In the genomic region with DNA sequence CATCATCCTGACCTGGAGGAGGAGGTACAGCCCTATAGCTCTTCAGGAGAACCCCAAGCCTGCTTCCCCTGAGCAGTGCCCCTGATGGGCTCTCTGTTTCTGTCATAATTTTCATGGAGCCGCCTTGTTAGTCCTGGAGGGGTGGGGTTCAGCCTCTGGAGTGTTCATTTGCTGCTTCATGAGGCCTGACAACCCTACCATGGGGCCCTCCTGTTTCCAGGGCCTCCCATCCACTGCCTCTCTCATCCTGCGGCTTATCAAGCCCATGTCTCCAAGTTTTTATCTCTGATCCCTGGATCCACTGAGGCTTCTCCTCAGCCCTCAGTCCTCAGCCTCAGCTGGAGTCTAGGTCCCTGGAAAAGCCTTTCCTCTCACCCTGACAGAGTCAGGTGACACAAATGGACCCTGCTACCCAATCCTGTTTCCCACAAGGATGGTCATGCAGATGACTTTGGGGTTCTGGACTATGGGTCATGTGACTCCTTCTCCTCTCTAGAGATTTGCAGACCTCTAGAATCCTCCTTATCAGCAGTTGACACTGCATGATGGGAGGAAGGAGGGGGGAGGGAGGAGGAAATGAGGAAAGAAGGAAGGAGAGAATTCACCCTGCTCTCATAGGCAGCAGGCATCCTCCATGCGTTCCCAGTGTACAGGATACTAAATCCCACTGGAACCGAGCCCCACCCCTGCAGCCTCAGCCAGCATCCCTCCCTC, we compare ENCODE assay signal across 21 mouse cellular contexts. TPM values are rescaled to one million over a fixed set of nuclear protein-coding genes. Genes with fewer than 3 reads are reported as not detected.
DNase-seq lines count a peak whose midpoint lies in the region; ATAC-seq and TF ChIP-seq lines count a peak whose summit lies in the region.
"Had no signal": no experiment of that assay in that cellular context is flagged by ENCODE, and none has a peak within 500 bp of the region (broad histone marks: within the 10 kb centered on the region; RNA-seq: fewer than 3 reads in every experiment).

No protein-coding gene starts in this region.

- DNase-seq in G1E (ENCODE audit: low spot score), result no peak
- DNase-seq in liver, result peak; percentile 59
- no peak for DNase-seq in liver, postnatal 0 days
- DNase-seq in layer of hippocampus, adult 8-10 months (ENCODE audit: low spot score in 2 of 2), result no peak
- no peak for DNase-seq in gastrocnemius, adult 2 months
- DNase-seq: cerebellum, adult 9-10 months; forebrain, postnatal 0 days; kidney, postnatal 4 days; layer of hippocampus, postnatal 36 days; right cerebral cortex, postnatal 25 days had no signal

- no peak overlapping the region for H3K4me2 ChIP-seq in liver, postnatal 0 days (ENCODE audit: low read depth, low read length)
- H3K4me2 ChIP-seq in forebrain, embryonic 12.5 days, result no peak overlapping the region
- H3K4me2 ChIP-seq: embryonic facial prominence, embryonic 13.5 days; kidney, embryonic 15.5 days; midbrain, embryonic 13.5 days; neural tube, embryonic 15.5 days had no signal

- no peaks in the 10 kb centered on the region for H3K9me3 ChIP-seq in erythroblast, embryonic 14.5 days (ENCODE audit: control insufficient read depth, low read length)
- H3K9me3 ChIP-seq in G1E (replicated peaks), result no peaks in the 10 kb centered on the region; the same call in 1 of the 2 replicates
- H3K9me3 ChIP-seq in liver, postnatal 0 days (ENCODE audit: low read length), result no peaks in the 10 kb centered on the region
- H3K9me3 ChIP-seq in forebrain, embryonic 12.5 days, result no peaks in the 10 kb centered on the region
- H3K9me3 ChIP-seq: embryonic facial prominence, embryonic 13.5 days; heart, embryonic 10.5 days; kidney, embryonic 15.5 days; midbrain, embryonic 13.5 days; neural tube, embryonic 15.5 days had no signal

- WGBS in liver, postnatal 0 days (ENCODE audit: insufficient replicate concordance), result 40% methylated on average over 4 of the region's 4 CpGs
- 60% methylated on average over 4 of the region's 4 CpGs for WGBS in forebrain, embryonic 12.5 days

- 0 out of 2 replicates have a peak, but pooled peaks cover 3% of the 10 kb centered on the region for H3K27me3 ChIP-seq in erythroblast, embryonic 14.5 days (ENCODE audit: control insufficient read depth)
- H3K27me3 ChIP-seq in G1E (ENCODE audit: insufficient read depth, low read length), result peaks cover 24% of the 10 kb centered on the region
- no peaks in the 10 kb centered on the region for H3K27me3 ChIP-seq in liver, postnatal 0 days (ENCODE audit: insufficient read depth, low read length)
- 0 out of 2 replicates have a peak, but pooled peaks cover 4% of the 10 kb centered on the region for H3K27me3 ChIP-seq in forebrain, embryonic 12.5 days
- H3K27me3 ChIP-seq: embryonic facial prominence, embryonic 13.5 days; midbrain, embryonic 13.5 days had no signal

- peaks cover 42% of the 10 kb centered on the region for H3K4me1 ChIP-seq in erythroblast, embryonic 14.5 days (ENCODE audit: control insufficient read depth)
- peaks cover 41% of the 10 kb centered on the region for H3K4me1 ChIP-seq in G1E (ENCODE audit: insufficient read depth, low read depth, low read length)
- H3K4me1 ChIP-seq in liver, postnatal 0 days (ENCODE audit: insufficient read depth), result peaks cover 4% of the 10 kb centered on the region; the same call in 1 of the 2 replicates
- H3K4me1 ChIP-seq in forebrain, embryonic 12.5 days, result no peaks in the 10 kb centered on the region
- H3K4me1 ChIP-seq: midbrain, embryonic 13.5 days; neural tube, embryonic 15.5 days had no signal

- H3K27ac ChIP-seq in liver, postnatal 0 days (ENCODE audit: low read depth), result no peak overlapping the region
- no peak overlapping the region for H3K27ac ChIP-seq in gastrocnemius, adult 2 months
- H3K27ac ChIP-seq in forebrain, embryonic 12.5 days, result no peak overlapping the region
- H3K27ac ChIP-seq: embryonic facial prominence, embryonic 13.5 days; kidney, embryonic 15.5 days; macrophage; midbrain, embryonic 13.5 days; neural tube, embryonic 15.5 days had no signal

- peak overlapping the region; percentile 33 for H3K4me3 ChIP-seq in erythroblast, embryonic 14.5 days (replicated peaks)
- H3K4me3 ChIP-seq in G1E (ENCODE audit: low read depth, low read length), result peak overlapping the region; percentile 22; the same call in 1 of the 2 replicates
- H3K4me3 ChIP-seq in liver, postnatal 0 days (ENCODE audit: low read depth, low read length), result no peak overlapping the region
- no peak overlapping the region for H3K4me3 ChIP-seq in gastrocnemius, adult 2 months
- no peak overlapping the region for H3K4me3 ChIP-seq in forebrain, embryonic 12.5 days (replicated peaks)
- H3K4me3 ChIP-seq: embryonic facial prominence, embryonic 13.5 days; heart, embryonic 10.5 days; hindbrain, embryonic 10.5 days; kidney, embryonic 15.5 days; midbrain, embryonic 13.5 days; neural tube, embryonic 15.5 days had no signal

- H3K36me3 ChIP-seq in erythroblast, embryonic 14.5 days (ENCODE audit: control insufficient read depth), result no peaks in the 10 kb centered on the region
- H3K36me3 ChIP-seq in G1E (replicated peaks), result no peaks in the 10 kb centered on the region
- no peaks in the 10 kb centered on the region for H3K36me3 ChIP-seq in liver, postnatal 0 days (replicated peaks; ENCODE audit: insufficient read depth, low read length)
- H3K36me3 ChIP-seq in forebrain, embryonic 12.5 days (replicated peaks), result no peaks in the 10 kb centered on the region
- H3K36me3 ChIP-seq: embryonic facial prominence, embryonic 13.5 days; heart, embryonic 10.5 days; hindbrain, embryonic 10.5 days; kidney, embryonic 15.5 days; midbrain, embryonic 13.5 days; neural tube, embryonic 15.5 days had no signal

- 0 out of 2 replicates have a peak, but pooled peaks have one; percentile 9 for TF ChIP-seq EP300 in liver, postnatal 0 days (IDR thresholded peaks at IDR 0.05; ENCODE audit: low read depth)

- TF ChIP-seq CTCF in G1E (IDR thresholded peaks at IDR 0.05; ENCODE audit: low read depth, low read length), result no peak
- no peak for TF ChIP-seq CTCF in liver, postnatal 0 days (IDR thresholded peaks at IDR 0.05; ENCODE audit: low read depth)
- no peak for TF ChIP-seq CTCF in gastrocnemius, adult 2 months (IDR thresholded peaks at IDR 0.05)

- no peak for ATAC-seq in erythroblast, adult 5-6 weeks (replicated peaks; ENCODE audit: low FRiP score, poor library complexity, severe bottlenecking)
- peak; percentile 75 for ATAC-seq in G1E (ENCODE audit: extremely low read depth, insufficient number of reproducible peaks, low FRiP score, poor library complexity, severe bottlenecking)
- peak; percentile 72 for ATAC-seq in liver, postnatal 0 days
- no peak for ATAC-seq in forebrain, embryonic 12.5 days (ENCODE audit: low FRiP score)
- ATAC-seq: forebrain, postnatal 0 days; midbrain, embryonic 13.5 days had no signal

- intact Hi-C loops in gastrocnemius, adult 2 months (cut with DNase I), result loop anchor here (10.0 kb wide), 2 partner anchors 94 to 264 kb away; no protein-coding TSS in a partner anchor

- H3K9ac ChIP-seq in liver, postnatal 0 days (replicated peaks), result no peak overlapping the region
- no peak overlapping the region for H3K9ac ChIP-seq in forebrain, embryonic 12.5 days
- H3K9ac ChIP-seq: embryonic facial prominence, embryonic 13.5 days; forebrain, postnatal 0 days; kidney, embryonic 15.5 days; midbrain, embryonic 13.5 days; neural tube, embryonic 15.5 days had no signal

RNA-seq across cellular contexts. Expression of a gene that starts 59.3 kb away (rescaled TPM):
- 0.61 and 0.62 TPM in 2 replicates for polyA plus RNA-seq in erythroblast, embryonic 14.5 days (2012)
- 7.3 and 9.8 TPM in 2 replicates for total RNA-seq in erythroblast, adult 5-6 weeks (2015; ENCODE audit: low replicate concordance)
- total RNA-seq in erythroblast, adult 5-6 weeks (2017; ENCODE audit: low replicate concordance), result 0.51 and 0.84 TPM in 2 replicates
- total RNA-seq in G1E (2014; fragmentation: Nextera tagmentation), result not detected in 2 replicates
- 0.06 and 0.55 TPM in 2 replicates for total RNA-seq in G1E (2017)
- polyA plus RNA-seq in G1E (2012), result 0.05 and 0.06 TPM in 2 replicates
- polyA plus RNA-seq in liver, postnatal 0 days (2015; fragmentation: Nextera tagmentation; extraction: Ambion mirVana), result 0.39 and 0.46 TPM in 2 replicates
- total RNA-seq in layer of hippocampus, adult 8-10 months (2022), result under 1 TPM in 2 of 4 experiments, not detected in 2; 0.78 to 0.89 TPM
- under 1 TPM in 1 of 2 experiments, not detected in 1; 0.17 TPM for total RNA-seq in gastrocnemius, adult 2 months (2021)
- polyA plus RNA-seq in forebrain, embryonic 12.5 days (2016; fragmentation: Nextera tagmentation; extraction: Ambion mirVana), result 0.05 and 0.09 TPM in 2 replicates
- total RNA-seq: forebrain, postnatal 0 days; layer of hippocampus, postnatal 36 days; left cerebral cortex, postnatal 25 days had no signal
- polyA plus RNA-seq: forebrain, postnatal 0 days; midbrain, embryonic 13.5 days had no signal

Comparison
In these comparisons a context has a peak if more than half of its experiments do, and no peak if none do; other contexts are left out.
1. H3K4me3 ChIP-seq: peak in erythroblast, embryonic 14.5 days (single experiment) and G1E (single experiment); none in liver, postnatal 0 days (single experiment), gastrocnemius, adult 2 months (single experiment) and forebrain, embryonic 12.5 days (single experiment).
2. ATAC-seq: peak in G1E (single experiment) and liver, postnatal 0 days (single experiment); none in erythroblast, adult 5-6 weeks (single experiment) and forebrain, embryonic 12.5 days (single experiment).